Mouse (Mus musculus) myocyte (in vitro differentiated cells): ENCODE results near the gene Impdh1. TPM values are rescaled to one million over a fixed set of nuclear protein-coding genes. Genes with fewer than 3 reads are reported as not detected.

Experiments used
- H3K27me3 ChIP-seq: one replicate; pipeline ENCODE4 v1.6.1; 2011; ENCODE audit not compliant: control insufficient read depth, insufficient read depth, insufficient read length
- H3K36me3 ChIP-seq: one replicate; pipeline ENCODE4 v1.6.1; 2011; ENCODE audit not compliant: control insufficient read depth, insufficient read depth
- H3K4me2 ChIP-seq: one replicate; pipeline ENCODE4 v1.6.1; 2011; ENCODE audit warnings: low read depth, control low read depth
- H3K4me3 ChIP-seq: one replicate; pipeline ENCODE4 v1.5.1; 2011; ENCODE audit warnings: mild to moderate bottlenecking, control low read depth, moderate library complexity
- H3K79me2 ChIP-seq: one replicate; pipeline ENCODE4 v1.6.1; 2011; ENCODE audit not compliant: control insufficient read depth, insufficient read depth
- H3ac ChIP-seq: one replicate; pipeline ENCODE4 v1.6.1; 2011; ENCODE audit not compliant: control insufficient read depth, insufficient read length
- CEBPB ChIP-seq: IDR thresholded peaks from 2 replicates; pipeline ENCODE4 v1.6.1; 2011; ENCODE audit warnings: mild to moderate bottlenecking, moderate library complexity; ENCODE audit not compliant: poor library complexity, insufficient read depth, severe bottlenecking
- E2F4 ChIP-seq: IDR thresholded peaks from one replicate; pipeline ENCODE4 v1.6.1; 2011; ENCODE audit warnings: mild to moderate bottlenecking, control low read depth, moderate library complexity; ENCODE audit not compliant: insufficient read depth
- MAX ChIP-seq: IDR thresholded peaks from one replicate; pipeline ENCODE4 v1.6.1; 2011; ENCODE audit warnings: low read depth, mild to moderate bottlenecking, control low read depth
- MYOD1 ChIP-seq, 3 experiments: IDR thresholded peaks; one replicate each; pipeline ENCODE4 v1.6.1; 2011; ENCODE audit warnings: control low read depth in 2 of 3, low read depth in 2 of 3, mild to moderate bottlenecking in 2 of 3, moderate library complexity in 1 of 3; ENCODE audit not compliant: insufficient read length in 2 of 3, control insufficient read depth in 1 of 3
- MYOG ChIP-seq, 3 experiments: IDR thresholded peaks; one replicate each; pipeline ENCODE4 v1.6.1; 2011; ENCODE audit warnings: control low read depth in 2 of 3, low read depth in 2 of 3, mild to moderate bottlenecking in 2 of 3; ENCODE audit not compliant: insufficient read length in 2 of 3, control insufficient read depth in 1 of 3, insufficient read depth in 1 of 3
- POLR2A ChIP-seq: IDR thresholded peaks from one replicate; pipeline ENCODE4 v1.6.1; 2011; ENCODE audit warnings: low read depth, mild to moderate bottlenecking, control low read depth, moderate library complexity; ENCODE audit not compliant: insufficient read length
- POLR2AphosphoS2 ChIP-seq: IDR thresholded peaks from one replicate; pipeline ENCODE4 v1.6.1; 2011; ENCODE audit warnings: low read depth, control low read depth; ENCODE audit not compliant: insufficient read length
- REST ChIP-seq: IDR thresholded peaks from one replicate; pipeline ENCODE4 v1.6.1; 2011; ENCODE audit warnings: mild to moderate bottlenecking, control low read depth, moderate library complexity; ENCODE audit not compliant: insufficient read depth, insufficient read length
- SRF ChIP-seq: IDR thresholded peaks from one replicate; pipeline ENCODE4 v1.6.1; 2011; ENCODE audit warnings: low read depth; ENCODE audit not compliant: control insufficient read depth, insufficient read length
- TCF12 ChIP-seq: IDR thresholded peaks from one replicate; pipeline ENCODE4 v1.6.1; 2011; ENCODE audit warnings: mild to moderate bottlenecking, control low read depth; ENCODE audit not compliant: poor library complexity, insufficient read depth, severe bottlenecking
- TCF3 ChIP-seq: IDR thresholded peaks from one replicate; pipeline ENCODE4 v1.6.1; 2011; ENCODE audit warnings: low read depth, control low read depth; ENCODE audit not compliant: insufficient read length
- USF1 ChIP-seq: IDR thresholded peaks from one replicate; pipeline ENCODE4 v1.6.1; 2011; ENCODE audit warnings: low read depth, mild to moderate bottlenecking, control low read depth, moderate library complexity
- polyA plus RNA-seq: library from polyadenylated mRNA; unstranded; fragments of >200 nt; fragmentation: generic; extraction: Trizol; gene quantifications from one replicate; pipeline ENCODE4 v1.2.1, GENCODE M21; 2012; ENCODE audit warnings: missing spikeins

Gene Impdh1
- polyA plus RNA-seq, 1 experiment, result 78.6 TPM

GRCm38 (mm10) chr6:29177901-29178879 lies 38.0 kb downstream of the Impdh1 start:
- Histone ChIP-seq H3K36me3 (no peaks in the 10 kb centered on the region), H3K4me3 (no peak overlapping the region), H3ac (no peak overlapping the region), H3K27me3 (peaks cover 58% of the 10 kb centered on the region), H3K79me2 (no peaks in the 10 kb centered on the region), H3K4me2 (peak overlapping the region; percentile 58)
- TF ChIP-seq POLR2A (no peak), MAX (no peak), TCF3 (no peak), POLR2AphosphoS2 (no peak), E2F4 (no peak), SRF (no peak), USF1 (no peak), TCF12 (no peak), REST (no peak), MYOG (IDR thresholded peaks at IDR 0.05; ENCODE audit: control insufficient read depth in 1 of 3, insufficient read depth in 1 of 3, insufficient read length in 2 of 3, low read depth in 2 of 3) (no peak), CEBPB (no peak), MYOD1 (IDR thresholded peaks at IDR 0.05; ENCODE audit: control insufficient read depth in 1 of 3, insufficient read length in 2 of 3, low read depth in 2 of 3) (no peak)

- Histone ChIP-seq H3K79me2 (no peaks in the 10 kb centered on the region), H3ac (no peak overlapping the region), H3K4me2 (no peak overlapping the region), H3K27me3 (peaks cover 77% of the 10 kb centered on the region), H3K4me3 (no peak overlapping the region), H3K36me3 (no peaks in the 10 kb centered on the region)
- no peak for TF ChIP-seq REST
- no peak for TF ChIP-seq MYOD1 (IDR thresholded peaks at IDR 0.05; ENCODE audit: control insufficient read depth in 1 of 3, insufficient read length in 2 of 3, low read depth in 2 of 3)
- no peak for TF ChIP-seq POLR2AphosphoS2
- TF ChIP-seq E2F4, result no peak
- TF ChIP-seq TCF12, result no peak
- TF ChIP-seq POLR2A, result no peak
- no peak for TF ChIP-seq MYOG (IDR thresholded peaks at IDR 0.05; ENCODE audit: control insufficient read depth in 1 of 3, insufficient read depth in 1 of 3, insufficient read length in 2 of 3, low read depth in 2 of 3)
- no peak for TF ChIP-seq CEBPB
Measured at GRCm38 (mm10) chr6:29175113-29175512, 41.1 kb downstream of the Impdh1 start.

- H3ac ChIP-seq, result no peak overlapping the region
- no peak overlapping the region for H3K4me3 ChIP-seq
- peaks cover 77% of the 10 kb centered on the region for H3K27me3 ChIP-seq
- TF ChIP-seq MYOG (IDR thresholded peaks at IDR 0.05; ENCODE audit: control insufficient read depth in 1 of 3, insufficient read depth in 1 of 3, insufficient read length in 2 of 3, low read depth in 2 of 3) (no peak), REST (no peak), POLR2A (no peak), E2F4 (no peak), USF1 (no peak), POLR2AphosphoS2 (no peak), MAX (no peak), TCF3 (no peak), TCF12 (no peak)
- no peaks in the 10 kb centered on the region for H3K79me2 ChIP-seq
- H3K4me2 ChIP-seq, result no peak overlapping the region
- no peaks in the 10 kb centered on the region for H3K36me3 ChIP-seq
Measured at GRCm38 (mm10) chr6:29174368-29174767, 41.8 kb downstream of the Impdh1 start.

GRCm38 (mm10) chr6:29170952-29171388 lies 45.2 kb downstream of the Impdh1 start:
- H3K79me2 ChIP-seq, result no peaks in the 10 kb centered on the region
- peak overlapping the region; percentile 73 for H3K4me2 ChIP-seq
- H3K36me3 ChIP-seq, result no peaks in the 10 kb centered on the region
- peak overlapping the region; percentile 31 for H3ac ChIP-seq
- TF ChIP-seq MYOD1 (IDR thresholded peaks at IDR 0.05; ENCODE audit: control insufficient read depth in 1 of 3, insufficient read length in 2 of 3, low read depth in 2 of 3) (peak in 1 of 3 experiments; percentile 6), USF1 (no peak)
- H3K27me3 ChIP-seq, result peaks cover 50% of the 10 kb centered on the region
- H3K4me3 ChIP-seq, result no peak overlapping the region

GRCm38 (mm10) chr6:29170063-29170921 lies 45.9 kb downstream of the Impdh1 start:
- peak overlapping the region; percentile 31 for H3ac ChIP-seq
- H3K27me3 ChIP-seq, result peaks cover 43% of the 10 kb centered on the region
- no peaks in the 10 kb centered on the region for H3K36me3 ChIP-seq
- no peaks in the 10 kb centered on the region for H3K79me2 ChIP-seq
- peak overlapping the region; percentile 73 for H3K4me2 ChIP-seq
- TF ChIP-seq MYOD1 (IDR thresholded peaks at IDR 0.05; ENCODE audit: control insufficient read depth in 1 of 3, insufficient read length in 2 of 3, low read depth in 2 of 3) (no peak), SRF (no peak), POLR2AphosphoS2 (no peak), CEBPB (no peak), E2F4 (no peak), POLR2A (no peak), REST (no peak), TCF3 (no peak), TCF12 (no peak), MYOG (IDR thresholded peaks at IDR 0.05; ENCODE audit: control insufficient read depth in 1 of 3, insufficient read depth in 1 of 3, insufficient read length in 2 of 3, low read depth in 2 of 3) (no peak), USF1 (no peak), MAX (no peak)
- no peak overlapping the region for H3K4me3 ChIP-seq
